Mouse (Mus musculus) forebrain, embryonic 16.5 days (tissue): Measurements from ENCODE around the gene Wnt9b. TPM values are rescaled to one million over a fixed set of nuclear protein-coding genes. Genes with fewer than 3 reads are reported as not detected.

ENCODE experiments used
- ATAC-seq: fragments of 200-750 bp; cut with Nextera tagmentation; 2 replicates; pipeline ENCODE4 v1.8.0; 2017; ENCODE audit warnings: mild to moderate bottlenecking, moderate library complexity
- H3K27ac ChIP-seq: fragments of 300-500 bp; sonication (generic); 2 replicates; pipeline ENCODE4 v1.5.1; 2014; ENCODE audit warnings: low read length, control low read depth
- H3K27me3 ChIP-seq: fragments of 300-500 bp; sonication (generic); replicated peaks from 2 replicates; pipeline ENCODE4 v1.6.1; 2014; ENCODE audit warnings: low read length; ENCODE audit not compliant: control insufficient read depth, insufficient read depth
- H3K36me3 ChIP-seq: fragments of 300-500 bp; sonication (generic); 2 replicates; pipeline ENCODE4 v1.6.1; 2014; ENCODE audit not compliant: control insufficient read depth, insufficient read depth
- H3K4me1 ChIP-seq: fragments of 300-500 bp; sonication (generic); replicated peaks from 2 replicates; pipeline ENCODE4 v1.6.1; 2014; ENCODE audit warnings: low read length; ENCODE audit not compliant: control insufficient read depth, insufficient read depth
- H3K4me2 ChIP-seq: fragments of 300-500 bp; sonication (generic); 2 replicates; pipeline ENCODE4 v1.6.1; 2014; ENCODE audit warnings: mild to moderate bottlenecking, low read length, control low read depth
- H3K4me3 ChIP-seq: fragments of 300-500 bp; sonication (generic); replicated peaks from 2 replicates; pipeline ENCODE4 v1.5.1; 2014; ENCODE audit warnings: mild to moderate bottlenecking, low read length, control low read depth
- H3K9ac ChIP-seq: fragments of 300-500 bp; sonication (generic); replicated peaks from 2 replicates; pipeline ENCODE4 v1.6.1; 2014; ENCODE audit warnings: low read depth, low read length, control low read depth
- H3K9me3 ChIP-seq: fragments of 300-500 bp; sonication (generic); 2 replicates; pipeline ENCODE4 v1.6.1; 2016; ENCODE audit warnings: low read length; ENCODE audit not compliant: control insufficient read depth
- WGBS: fragments of 180-500 bp; shearing (Covaris S2); extraction: QIAGEN DNeasy Blood & Tissue Kit; methylation state at CpG from one replicate; pipeline ENCODE4 v1.1.7; 2014; 5-methylcytosine and 5-hydroxymethylcytosine counted together
- polyA plus RNA-seq: library from polyadenylated mRNA; unstranded; fragments of >200 nt; fragmentation: Nextera tagmentation; extraction: Ambion mirVana; gene quantifications from 2 replicates; pipeline ENCODE4 v1.2.1, GENCODE M21; 2015

Wnt9b gene
- polyA plus RNA-seq, 1 experiment from 2014 or later: 0.16 TPM

- 88% methylated on average over 2 of the region's 2 CpGs for WGBS
- ATAC-seq: no peak
- peaks cover 6% of the 10 kb centered on the region; the same call in 1 of the 2 replicates for H3K4me1 ChIP-seq
Observed at GRCm38 (mm10) chr11:103733961-103734360, 15.7 kb downstream of the Wnt9b start.

GRCm38 (mm10) chr11:103733069-103733468 lies 16.6 kb downstream of the Wnt9b start:
- H3K27ac ChIP-seq: no peak overlapping the region
- no peaks in the 10 kb centered on the region for H3K36me3 ChIP-seq
- ATAC-seq: no peak
- peaks cover 6% of the 10 kb centered on the region; the same call in 1 of the 2 replicates for H3K4me1 ChIP-seq
- H3K9ac ChIP-seq: no peak overlapping the region
- WGBS: 78% methylated on average over 4 of the region's 4 CpGs
- H3K4me2 ChIP-seq: no peak overlapping the region
- no peaks in the 10 kb centered on the region for H3K9me3 ChIP-seq
- H3K4me3 ChIP-seq: no peak overlapping the region
- H3K27me3 ChIP-seq: no peaks in the 10 kb centered on the region

More at GRCm38 (mm10) chr11:103733961-103734360, 15.7 kb downstream of the Wnt9b start:
- H3K27me3 ChIP-seq: no peaks in the 10 kb centered on the region
- no peak overlapping the region for H3K4me3 ChIP-seq
- no peaks in the 10 kb centered on the region for H3K9me3 ChIP-seq
- no peak overlapping the region for H3K4me2 ChIP-seq
- no peak overlapping the region for H3K9ac ChIP-seq
- H3K36me3 ChIP-seq: no peaks in the 10 kb centered on the region
- H3K27ac ChIP-seq: no peak overlapping the region

- no peak for ATAC-seq
- Histone ChIP-seq H3K9ac (no peak overlapping the region), H3K4me1 (peaks cover 6% of the 10 kb centered on the region; the same call in 1 of the 2 replicates), H3K4me2 (no peak overlapping the region), H3K27ac (no peak overlapping the region), H3K36me3 (no peaks in the 10 kb centered on the region), H3K27me3 (no peaks in the 10 kb centered on the region), H3K9me3 (no peaks in the 10 kb centered on the region), H3K4me3 (no peak overlapping the region)
- WGBS: 78% methylated on average over 7 of the region's 7 CpGs
Observed at GRCm38 (mm10) chr11:103732306-103732705, 17.3 kb downstream of the Wnt9b start.

- H3K9ac ChIP-seq: no peak overlapping the region
- peaks cover 6% of the 10 kb centered on the region; the same call in 1 of the 2 replicates for H3K4me1 ChIP-seq
- no peak for ATAC-seq
- H3K36me3 ChIP-seq: no peaks in the 10 kb centered on the region
- H3K9me3 ChIP-seq: no peaks in the 10 kb centered on the region
- WGBS: 81% methylated on average over 9 of the region's 9 CpGs
- H3K27me3 ChIP-seq: no peaks in the 10 kb centered on the region
- no peak overlapping the region for H3K27ac ChIP-seq
- no peak overlapping the region for H3K4me2 ChIP-seq
- H3K4me3 ChIP-seq: no peak overlapping the region
Observed at GRCm38 (mm10) chr11:103731594-103731993, 18.0 kb downstream of the Wnt9b start.

GRCm38 (mm10) chr11:103729282-103729985 lies 20.2 kb downstream of the Wnt9b start:
- no peak for ATAC-seq
- Histone ChIP-seq H3K4me3 (no peak overlapping the region), H3K27me3 (no peaks in the 10 kb centered on the region), H3K4me2 (no peak overlapping the region), H3K9ac (no peak overlapping the region), H3K27ac (no peak overlapping the region), H3K9me3 (no peaks in the 10 kb centered on the region), H3K4me1 (no peaks in the 10 kb centered on the region; the same call in 1 of the 2 replicates), H3K36me3 (no peaks in the 10 kb centered on the region)
- WGBS: 59% methylated on average over 9 of the region's 9 CpGs

GRCm38 (mm10) chr11:103724331-103724771 lies 25.3 kb downstream of the Wnt9b start:
- Histone ChIP-seq H3K36me3 (no peaks in the 10 kb centered on the region), H3K4me2 (no peak overlapping the region), H3K9ac (no peak overlapping the region), H3K9me3 (no peaks in the 10 kb centered on the region), H3K4me3 (no peak overlapping the region), H3K4me1 (peaks cover 11% of the 10 kb centered on the region), H3K27ac (no peak overlapping the region), H3K27me3 (no peaks in the 10 kb centered on the region)
- WGBS: 65% methylated on average over 11 of the region's 11 CpGs
- ATAC-seq: peak; percentile 25; the same call in 1 of the 2 replicates

GRCm38 (mm10) chr11:103722040-103722481 lies 27.6 kb downstream of the Wnt9b start:
- Histone ChIP-seq H3K4me2 (peak overlapping the region; percentile 33), H3K4me3 (0 out of 2 replicates have a peak overlapping the region, but pooled peaks have one; percentile 11), H3K4me1 (peaks cover 11% of the 10 kb centered on the region), H3K27me3 (no peaks in the 10 kb centered on the region), H3K9ac (no peak overlapping the region; the same call in 1 of the 2 replicates), H3K36me3 (no peaks in the 10 kb centered on the region), H3K9me3 (no peaks in the 10 kb centered on the region), H3K27ac (no peak overlapping the region)
- ATAC-seq: peak; percentile 73
- WGBS: 21% methylated on average over 9 of the region's 9 CpGs

- no peak overlapping the region; the same call in 1 of the 2 replicates for H3K9ac ChIP-seq
- peak overlapping the region; percentile 33 for H3K4me2 ChIP-seq
- peaks cover 11% of the 10 kb centered on the region for H3K4me1 ChIP-seq
- H3K4me3 ChIP-seq: 0 out of 2 replicates have a peak overlapping the region, but pooled peaks have one; percentile 11
- H3K36me3 ChIP-seq: no peaks in the 10 kb centered on the region
- no peaks in the 10 kb centered on the region for H3K27me3 ChIP-seq
- H3K27ac ChIP-seq: no peak overlapping the region
- ATAC-seq: peak; percentile 66
- WGBS: 27% methylated on average over 15 of the region's 15 CpGs
- H3K9me3 ChIP-seq: no peaks in the 10 kb centered on the region
Observed at GRCm38 (mm10) chr11:103721468-103722039, 28.1 kb downstream of the Wnt9b start.

GRCm38 (mm10) chr11:103719436-103719835 lies 30.2 kb downstream of the Wnt9b start:
- no peak for ATAC-seq
- no peaks in the 10 kb centered on the region for H3K9me3 ChIP-seq
- whole genome bisulfite sequencing: 75% methylated on average over 5 of the region's 5 CpGs

More at GRCm38 (mm10) chr11:103719436-103719835, 30.2 kb downstream of the Wnt9b start:
- no peak overlapping the region for H3K4me3 ChIP-seq
- no peak overlapping the region for H3K9ac ChIP-seq
- H3K4me1 ChIP-seq: peaks cover 11% of the 10 kb centered on the region
- H3K27me3 ChIP-seq: no peaks in the 10 kb centered on the region
- no peak overlapping the region for H3K4me2 ChIP-seq
- no peaks in the 10 kb centered on the region for H3K36me3 ChIP-seq
- H3K27ac ChIP-seq: no peak overlapping the region
